Mouse (Mus musculus) gastrocnemius, postnatal 36 days (tissue): ENCODE measurements around the gene Zfp867. TPM values are rescaled to one million over a fixed set of nuclear protein-coding genes. Genes with fewer than 3 reads are reported as not detected.

Experiments used
- DNase-seq, 2 experiments: peaks; one replicate each; pipeline ENCODE4 v3.0.0; 2022
- intact Hi-C: fragments of 180-260 bp; cut with DNase I; formaldehyde crosslinking; loops from one replicate; pipeline ENCODE4 v1.15.1; 2025
- total RNA-seq, 2 experiments: library from RNA; stranded (reverse); gene quantifications; 2 replicates each; pipeline ENCODE4 v1.2.3; 2021

The Zfp867 gene
- total RNA-seq, 2 experiments from 2014 or later = 1.8 to 2.8 TPM

DNA sequence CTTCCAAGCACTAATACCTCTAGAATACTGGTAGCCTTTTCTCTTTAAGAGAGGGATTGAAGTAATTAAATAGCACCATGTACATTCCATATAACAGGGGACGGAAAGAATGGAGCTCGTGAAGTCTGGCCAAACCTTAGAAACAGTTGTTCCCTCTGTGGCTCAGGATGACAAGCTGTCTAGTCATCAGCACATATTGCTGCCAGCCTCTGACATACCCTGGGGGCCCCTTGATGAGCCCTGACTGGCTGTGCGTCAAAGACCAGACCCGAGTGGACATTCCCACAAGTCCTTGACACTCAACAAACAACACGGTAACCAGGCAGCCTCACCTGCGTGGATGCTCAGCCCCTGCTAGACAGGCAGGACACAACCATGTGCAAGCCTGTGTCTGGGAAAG is 60.2 kb downstream of the Zfp867 start:
- intact Hi-C loops = no loop called here
- no peak for DNase-seq

Other genes starting within 250 kb of the Zfp867 start
- 100 to 1,000 TPM; 192 to 206 TPM for gene Arf1, start 244.2 kb downstream of the Zfp867 start, total RNA-seq
- gene Wnt3a, start 181.7 kb downstream of the Zfp867 start, total RNA-seq = not detected
- gene Wnt9a, start 165.5 kb downstream of the Zfp867 start, total RNA-seq = 1 to 10 TPM; 8.4 to 9.5 TPM
- gene Prss38, start 96.8 kb downstream of the Zfp867 start, total RNA-seq = not detected
- gene Jmjd4, start 22.4 kb downstream of the Zfp867 start, total RNA-seq = 1 to 10 TPM; 6.9 to 8.2 TPM
- 10 to 100 TPM; 19.5 to 20.5 TPM for gene Snap47, start 21.3 kb downstream of the Zfp867 start, total RNA-seq
- 10 to 100 TPM; 14.8 to 17.1 TPM for gene Zkscan17, start 54.3 kb upstream of the Zfp867 start, total RNA-seq
- gene Nlrp3, start 69.1 kb upstream of the Zfp867 start, total RNA-seq = under 1 TPM in 1 of 2 experiments, not detected in 1; 0.10 TPM
- gene Olfr222, start 103.8 kb upstream of the Zfp867 start, total RNA-seq = not detected
- not detected for gene Olfr223, start 120.8 kb upstream of the Zfp867 start, total RNA-seq
- gene Mprip, start 188.8 kb upstream of the Zfp867 start, total RNA-seq = 10 to 100 TPM; 65.7 to 76.2 TPM